Mouse (Mus musculus) liver, embryonic 11.5 days (tissue): ENCODE measurements around the gene Dok4. TPM values are rescaled to one million over a fixed set of nuclear protein-coding genes. Genes with fewer than 3 reads are reported as not detected.

Source experiments
- polyA plus RNA-seq: library from polyadenylated mRNA; unstranded; fragments of >200 nt; fragmentation: Nextera tagmentation; extraction: Ambion mirVana; gene quantifications from 2 replicates; pipeline ENCODE4 v1.2.1, GENCODE M21; 2014

The Dok4 gene
- polyA plus RNA-seq, 1 experiment from 2014 or later = 13.9 TPM

Other genes with a start within 250 kb of the Dok4 start
- gene Arl2bp, start 209.7 kb downstream of the Dok4 start, polyA plus RNA-seq = 28.8 and 33.5 TPM in 2 replicates
- 3.4 and 4.5 TPM in 2 replicates for gene Pllp, start 180.1 kb downstream of the Dok4 start, polyA plus RNA-seq
- not detected in 2 replicates for gene Ccl22, start 130.7 kb downstream of the Dok4 start, polyA plus RNA-seq
- gene Cx3cl1, start 104.3 kb downstream of the Dok4 start, polyA plus RNA-seq = 0.53 and 0.78 TPM in 2 replicates
- 0.62 and 1.3 TPM in 2 replicates for gene Ccl17, start 65.9 kb downstream of the Dok4 start, polyA plus RNA-seq
- 82.2 and 82.9 TPM in 2 replicates for gene Coq9, start 38.0 kb downstream of the Dok4 start, polyA plus RNA-seq
- gene Ciapin1, start 38.0 kb downstream of the Dok4 start, polyA plus RNA-seq = 94.8 and 99.5 TPM in 2 replicates
- gene Polr2c, start 18.9 kb downstream of the Dok4 start, polyA plus RNA-seq = 162 and 172 TPM in 2 replicates
- gene Ccdc102a, start 41.8 kb upstream of the Dok4 start, polyA plus RNA-seq = 16.4 and 17.6 TPM in 2 replicates
- gene Adgrg5, start 47.4 kb upstream of the Dok4 start, polyA plus RNA-seq = 1.9 and 2.0 TPM in 2 replicates
- gene Adgrg1, start 98.4 kb upstream of the Dok4 start, polyA plus RNA-seq = 125 and 137 TPM in 2 replicates
- 11.8 and 11.9 TPM in 2 replicates for gene Adgrg3, start 141.4 kb upstream of the Dok4 start, polyA plus RNA-seq
- 0.26 TPM in 1 of 2 replicates, not detected in the other for gene Drc7, start 178.8 kb upstream of the Dok4 start, polyA plus RNA-seq
- gene Katnb1, start 204.9 kb upstream of the Dok4 start, polyA plus RNA-seq = 25.1 and 26.6 TPM in 2 replicates